Mouse (Mus musculus): Measurements from ENCODE around the gene Crip2. TPM values are rescaled to one million over a fixed set of nuclear protein-coding genes. Genes with fewer than 3 reads are reported as not detected.

Crip2 gene
- polyA plus RNA-seq (2012; rRNA removed), result 128 and 134 TPM in 2 replicates

GRCm38 (mm10) chr12:113139908-113140615 lies at the start of gene Crip2:
Crip2 (plus strand) TSS chr12:113140236.

GRCm38 (mm10) chr12:113097749-113098281 lies 42.2 kb upstream of the Crip2 start, which contains the start of gene Mta1:
Mta1 (plus strand) TSS chr12:113098278.

GRCm38 (mm10) chr12:113146112-113147057 lies 6.3 kb downstream of the Crip2 start, which contains the start of gene Crip1:
Crip1 (plus strand) TSS chr12:113146316.

GRCm38 (mm10) chr12:113155887-113156539 lies 16.0 kb downstream of the Crip2 start, which contains the start of gene Tedc1:
Tedc1 (plus strand) TSS chr12:113156421.

GRCm38 (mm10) chr12:113185442-113186291 lies 45.6 kb downstream of the Crip2 start, which contains the start of gene Tmem121:
Tmem121 (plus strand) TSS chr12:113185930.

Other genes with a start within 250 kb of the Crip2 start
- gene Jag2, start 210.5 kb upstream of the Crip2 start, polyA plus RNA-seq (2012; rRNA removed), result 19.3 and 19.6 TPM in 2 replicates
- 32.2 and 39.3 TPM in 2 replicates for gene Nudt14, start 198.1 kb upstream of the Crip2 start, polyA plus RNA-seq (2012; rRNA removed)
- 20.3 and 21.4 TPM in 2 replicates for gene Btbd6, start 163.8 kb upstream of the Crip2 start, polyA plus RNA-seq (2012; rRNA removed)
- gene Brf1, start 139.5 kb upstream of the Crip2 start, polyA plus RNA-seq (2012; rRNA removed), result 88.4 and 89.6 TPM in 2 replicates
- gene Pacs2, start 125.7 kb upstream of the Crip2 start, polyA plus RNA-seq (2012; rRNA removed), result 47.2 and 55.8 TPM in 2 replicates
- 0.07 and 0.09 TPM in 2 replicates for gene Tex22, start 65.7 kb upstream of the Crip2 start, polyA plus RNA-seq (2012; rRNA removed)
- gene Mta1, start 42.0 kb upstream of the Crip2 start, polyA plus RNA-seq (2012; rRNA removed), result 104 and 129 TPM in 2 replicates
- 102 and 112 TPM in 2 replicates for gene Crip1, start 6.1 kb downstream of the Crip2 start, polyA plus RNA-seq (2012; rRNA removed)
- 37.7 and 56.1 TPM in 2 replicates for gene Tedc1, start 16.2 kb downstream of the Crip2 start, polyA plus RNA-seq (2012; rRNA removed)
- 22.9 and 30.9 TPM in 2 replicates for gene Tmem121, start 45.7 kb downstream of the Crip2 start, polyA plus RNA-seq (2012; rRNA removed)